Comparison of ENCODE assay signal across 28 mouse cellular contexts in the genomic region with DNA sequence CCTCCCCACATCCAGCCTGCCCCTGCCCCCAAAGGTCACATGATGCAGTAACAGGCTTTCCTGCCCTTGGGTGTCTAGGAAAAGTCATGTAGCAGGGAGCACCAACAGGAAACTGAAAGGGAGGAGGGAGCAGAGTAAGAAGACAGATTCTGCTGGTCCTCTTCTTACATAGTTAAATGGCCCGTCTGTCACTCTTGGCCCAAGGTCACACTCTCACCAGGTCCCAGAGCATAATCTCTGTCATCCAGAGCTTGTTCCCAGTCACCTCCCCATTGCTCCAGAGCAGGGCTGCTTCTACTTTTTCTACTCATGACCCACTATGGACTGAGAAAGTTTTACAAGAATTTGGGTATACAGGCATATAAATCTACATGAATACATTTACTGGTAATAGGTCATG. TPM values are rescaled to one million over a fixed set of nuclear protein-coding genes. Genes with fewer than 3 reads are reported as not detected.
DNase-seq lines count a peak whose midpoint lies in the region; ATAC-seq lines count a peak whose summit lies in the region.
"Had no signal": no experiment of that assay in that cellular context is flagged by ENCODE, and none has a peak within 500 bp of the region (broad histone marks: within the 10 kb centered on the region; RNA-seq: fewer than 3 reads in every experiment).

No protein-coding gene starts in this region.

- H3K27ac ChIP-seq in kidney, embryonic 16.5 days (ENCODE audit: low read length) = no peak overlapping the region
- no peak overlapping the region for H3K27ac ChIP-seq in intestine, embryonic 16.5 days (ENCODE audit: low read length)
- H3K27ac ChIP-seq: embryonic facial prominence, embryonic 12.5 days; embryonic facial prominence, embryonic 15.5 days; gastrocnemius, adult 2 months; heart, embryonic 15.5 days; hindbrain, embryonic 14.5 days had no signal

- no peaks in the 10 kb centered on the region for H3K9me3 ChIP-seq in kidney, embryonic 16.5 days (ENCODE audit: low read length)
- no peaks in the 10 kb centered on the region for H3K9me3 ChIP-seq in intestine, embryonic 16.5 days (ENCODE audit: control insufficient read depth, low read length)
- H3K9me3 ChIP-seq: embryonic facial prominence, embryonic 12.5 days; embryonic facial prominence, embryonic 15.5 days; G1E; heart, embryonic 12.5 days; heart, embryonic 15.5 days had no signal

- intact Hi-C loops in left cerebral cortex, postnatal 4 days (cut with DNase I) = loop anchor here (5.0 kb wide), 1 partner anchor 71 kb away; no protein-coding TSS in a partner anchor
- intact Hi-C loops in left cerebral cortex, postnatal 10 days (cut with DNase I) = no loop called here

- no peak overlapping the region for H3K9ac ChIP-seq in kidney, embryonic 16.5 days (replicated peaks; ENCODE audit: low read length)
- no peak overlapping the region for H3K9ac ChIP-seq in intestine, embryonic 16.5 days (ENCODE audit: low read depth, low read length)
- H3K9ac ChIP-seq: embryonic facial prominence, embryonic 12.5 days; embryonic facial prominence, embryonic 15.5 days; forebrain, postnatal 0 days; heart, embryonic 12.5 days; heart, embryonic 15.5 days; hindbrain, embryonic 14.5 days had no signal

- no peaks in the 10 kb centered on the region for H3K4me1 ChIP-seq in kidney, embryonic 16.5 days (ENCODE audit: insufficient read depth, low read length)
- H3K4me1 ChIP-seq in intestine, embryonic 16.5 days (ENCODE audit: control insufficient read depth, insufficient read depth, low read length) = 0 out of 2 replicates have a peak, but pooled peaks cover 7% of the 10 kb centered on the region

- WGBS in kidney, embryonic 16.5 days = 48% methylated on average over 1 of the region's 1 CpGs
- WGBS in intestine, embryonic 16.5 days = 72% methylated on average over 1 of the region's 1 CpGs

- no peaks in the 10 kb centered on the region for H3K27me3 ChIP-seq in kidney, embryonic 16.5 days (ENCODE audit: insufficient read depth, low read length)
- no peaks in the 10 kb centered on the region for H3K27me3 ChIP-seq in intestine, embryonic 16.5 days (replicated peaks; ENCODE audit: control insufficient read depth, insufficient read depth, low read length)
- H3K27me3 ChIP-seq: CH12.LX; embryonic facial prominence, embryonic 12.5 days; embryonic facial prominence, embryonic 15.5 days; heart, embryonic 12.5 days; heart, embryonic 15.5 days; Patski had no signal

- H3K4me3 ChIP-seq in kidney, embryonic 16.5 days (ENCODE audit: low read length) = no peak overlapping the region
- no peak overlapping the region for H3K4me3 ChIP-seq in intestine, embryonic 16.5 days (ENCODE audit: low read length)
- H3K4me3 ChIP-seq: embryonic facial prominence, embryonic 12.5 days; embryonic facial prominence, embryonic 15.5 days; gastrocnemius, adult 2 months; heart, embryonic 12.5 days; heart, embryonic 15.5 days had no signal

- H3K36me3 ChIP-seq in kidney, embryonic 16.5 days (ENCODE audit: insufficient read depth, low read length) = no peaks in the 10 kb centered on the region
- H3K36me3 ChIP-seq in intestine, embryonic 16.5 days (ENCODE audit: control insufficient read depth, insufficient read depth, low read length) = no peaks in the 10 kb centered on the region
- H3K36me3 ChIP-seq: embryonic facial prominence, embryonic 12.5 days; embryonic facial prominence, embryonic 15.5 days; heart, embryonic 12.5 days; heart, embryonic 15.5 days had no signal

- DNase-seq in cerebellum, adult 11-12 months = peak; percentile 14
- no peak for DNase-seq in cerebellum, adult 8-10 months
- peak; percentile 16 for DNase-seq in left cerebral cortex, postnatal 4 days
- DNase-seq in left cerebral cortex, postnatal 10 days (ENCODE audit: extremely low spot score in 1 of 2, low spot score in 2 of 2) = no peak
- DNase-seq in cerebellum, postnatal 10 days = peak; percentile 69 to 79
- peak; percentile 17 to 21 for DNase-seq in cerebellum, postnatal 36 days
- DNase-seq: adrenal gland, adult 2 months; adrenal gland, postnatal 14 days; B cell, adult 2 months; forebrain, postnatal 0 days; gastrocnemius, adult 2 months; gastrocnemius, postnatal 14 days; heart, adult 18-20 months; heart, postnatal 10 days; heart, postnatal 4 days; kidney, adult 11 months; kidney, adult 8-10 months had no signal

- no peak for ATAC-seq in kidney, embryonic 16.5 days (ENCODE audit: low FRiP score, low TSS enrichment)
- no peak for ATAC-seq in intestine, embryonic 16.5 days
- ATAC-seq: forebrain, embryonic 14.5 days; forebrain, postnatal 0 days; Patski had no signal

- no peak overlapping the region for H3K4me2 ChIP-seq in kidney, embryonic 16.5 days (replicated peaks; ENCODE audit: low read depth, low read length)
- H3K4me2 ChIP-seq in intestine, embryonic 16.5 days (ENCODE audit: low read depth, low read length) = no peak overlapping the region
- H3K4me2 ChIP-seq: embryonic facial prominence, embryonic 12.5 days; embryonic facial prominence, embryonic 15.5 days; heart, embryonic 12.5 days; heart, embryonic 15.5 days; hindbrain, embryonic 14.5 days had no signal

RNA-seq across cellular contexts. Expression of a gene that starts 40.2 kb away (rescaled TPM):
- 10 to 100 TPM; 30.5 to 30.9 TPM for total RNA-seq in left cerebral cortex, postnatal 4 days (2021)
- 10 to 100 TPM; 23.5 to 24.7 TPM for total RNA-seq in left cerebral cortex, postnatal 10 days (2021)
- polyA plus RNA-seq in kidney, embryonic 16.5 days (2015; fragmentation: Nextera tagmentation; extraction: Ambion mirVana) = 72.0 and 72.6 TPM in 2 replicates
- polyA plus RNA-seq in intestine, embryonic 16.5 days (2015; fragmentation: Nextera tagmentation; extraction: Ambion mirVana) = 51.4 and 55.7 TPM in 2 replicates

RNA-seq across cellular contexts. Expression of a gene that starts 40.3 kb away (rescaled TPM):
- 10 to 100 TPM; 39.6 to 40.5 TPM for total RNA-seq in left cerebral cortex, postnatal 4 days (2021)
- total RNA-seq in left cerebral cortex, postnatal 10 days (2021) = 10 to 100 TPM; 27.3 to 29.9 TPM
- polyA plus RNA-seq in kidney, embryonic 16.5 days (2015; fragmentation: Nextera tagmentation; extraction: Ambion mirVana) = 15.4 and 16.7 TPM in 2 replicates
- polyA plus RNA-seq in intestine, embryonic 16.5 days (2015; fragmentation: Nextera tagmentation; extraction: Ambion mirVana) = 13.7 and 13.9 TPM in 2 replicates

Comparison
In these comparisons a context has a peak if more than half of its experiments do, and no peak if none do; other contexts are left out.
1. DNase-seq: peak in cerebellum, adult 11-12 months (single experiment), left cerebral cortex, postnatal 4 days (single experiment), cerebellum, postnatal 10 days (2 of 2) and cerebellum, postnatal 36 days (2 of 2); none in cerebellum, adult 8-10 months (single experiment) and left cerebral cortex, postnatal 10 days (0 of 2).